Mouse (Mus musculus) MEL (cell line): ENCODE measurements around the gene Tbc1d7. TPM values are rescaled to one million over a fixed set of nuclear protein-coding genes. Genes with fewer than 3 reads are reported as not detected.

ENCODE experiments used
- DNase-seq: peaks from one replicate; pipeline ENCODE4 v3.0.0; 2011; ENCODE audit warnings: low read depth, low spot score
- H3K27ac ChIP-seq: 2 replicates; pipeline ENCODE4 v1.5.1; 2012; ENCODE audit warnings: low read depth, mild to moderate bottlenecking, control low read depth, low read length, moderate library complexity; ENCODE audit not compliant: control insufficient read depth
- H3K27me3 ChIP-seq, 2 experiments: fragments of 150-350 bp in 1 of 2; sonication (generic) in 1 of 2; 2 replicates each; pipeline ENCODE4 v1.6.1; 2012; ENCODE audit warnings: low read length in 2 of 2, mild to moderate bottlenecking in 2 of 2, improper control_type of control experiment in 1 of 2, moderate library complexity in 1 of 2; ENCODE audit not compliant: insufficient read depth in 2 of 2, control insufficient read depth in 1 of 2
- H3K36me3 ChIP-seq, 2 experiments: 2 replicates each; pipeline ENCODE4 v1.6.1; 2012 to 2014; ENCODE audit warnings: low read length in 2 of 2, improper control_type of control experiment in 1 of 2, inconsistent platforms in 1 of 2, mild to moderate bottlenecking in 1 of 2; ENCODE audit not compliant: insufficient read depth in 2 of 2, control insufficient read depth in 1 of 2
- H3K4me1 ChIP-seq, 2 experiments: fragments of 150-350 bp in 1 of 2; sonication (generic) in 1 of 2; 2 replicates each; pipeline ENCODE4 v1.6.1; 2012; ENCODE audit warnings: low read length in 2 of 2, improper control_type of control experiment in 1 of 2, mild to moderate bottlenecking in 1 of 2; ENCODE audit not compliant: insufficient read depth in 2 of 2, control insufficient read depth in 1 of 2
- H3K4me3 ChIP-seq, 2 experiments: fragments of 150-350 bp in 1 of 2; sonication (generic) in 1 of 2; 2 replicates each; pipeline ENCODE4 v1.5.1; 2012; ENCODE audit warnings: low read depth in 2 of 2, low read length in 2 of 2, mild to moderate bottlenecking in 2 of 2, moderate library complexity in 2 of 2, control low read depth in 1 of 2, improper control_type of control experiment in 1 of 2; ENCODE audit not compliant: control insufficient read depth in 1 of 2, insufficient read depth in 1 of 2
- H3K79me2 ChIP-seq: 2 replicates; pipeline ENCODE4 v1.6.1; 2012; ENCODE audit warnings: mild to moderate bottlenecking, low read length, moderate library complexity; ENCODE audit not compliant: control insufficient read depth, poor library complexity, insufficient read depth
- H3K9ac ChIP-seq: 2 replicates; pipeline ENCODE4 v1.6.1; 2012; ENCODE audit warnings: low read depth, mild to moderate bottlenecking, control low read depth, low read length, moderate library complexity; ENCODE audit not compliant: control insufficient read depth, poor library complexity, severe bottlenecking
- H3K9me3 ChIP-seq: fragments of 150-350 bp; sonication (generic); replicated peaks from 2 replicates; pipeline ENCODE4 v1.6.1; 2012; ENCODE audit warnings: mild to moderate bottlenecking, low read length, improper control_type of control experiment, moderate library complexity; ENCODE audit not compliant: insufficient read depth
- BHLHE40 ChIP-seq: IDR thresholded peaks from 2 replicates; pipeline ENCODE4 v1.6.1; 2012; ENCODE audit warnings: low read depth, mild to moderate bottlenecking, inconsistent platforms, low read length, improper control_type of control experiment, borderline replicate concordance
- CHD1 ChIP-seq: IDR thresholded peaks from 2 replicates; pipeline ENCODE4 v1.6.1; 2012; ENCODE audit warnings: low read depth, mild to moderate bottlenecking, inconsistent platforms, low read length, improper control_type of control experiment
- CTCF ChIP-seq, 3 experiments: IDR thresholded peaks in 2 of 3; conservative IDR thresholded peaks in 1 of 3; 2 replicates each; pipeline ENCODE4 v1.5.1; 2011 to 2012; ENCODE audit warnings: low read length in 3 of 3, low read depth in 2 of 3, mild to moderate bottlenecking in 2 of 3, improper control_type of control experiment in 1 of 3, inconsistent platforms in 1 of 3, mixed read lengths in 1 of 3, moderate library complexity in 1 of 3; ENCODE audit not compliant: control insufficient read depth in 1 of 3, insufficient read depth in 1 of 3, poor library complexity in 1 of 3, severe bottlenecking in 1 of 3
- EP300 ChIP-seq, 2 experiments: IDR thresholded peaks; 2 replicates each; pipeline ENCODE4 v1.6.1; 2011; ENCODE audit warnings: improper control_type of control experiment in 2 of 2, low read length in 2 of 2, low read depth in 1 of 2, mild to moderate bottlenecking in 1 of 2
- GABPA ChIP-seq: IDR thresholded peaks from 2 replicates; pipeline ENCODE4 v1.6.1; 2012; ENCODE audit warnings: low read depth, mild to moderate bottlenecking, inconsistent platforms, low read length, improper control_type of control experiment, moderate library complexity
- HCFC1 ChIP-seq: IDR thresholded peaks from 2 replicates; pipeline ENCODE4 v1.6.1; 2012; ENCODE audit warnings: low read depth, mild to moderate bottlenecking, inconsistent platforms, low read length, improper control_type of control experiment, moderate library complexity
- JUND ChIP-seq: IDR thresholded peaks from 2 replicates; pipeline ENCODE4 v1.6.1; 2011; ENCODE audit warnings: low read depth, mild to moderate bottlenecking, improper control_type of control experiment, low read length
- KAT2A ChIP-seq: conservative IDR thresholded peaks from 2 replicates; pipeline ENCODE4 v1.6.1; 2012; ENCODE audit warnings: low read depth, low read length, improper control_type of control experiment, inconsistent platforms
- MAFK ChIP-seq: IDR thresholded peaks from 2 replicates; pipeline ENCODE4 v1.6.1; 2011; ENCODE audit warnings: low read depth, mild to moderate bottlenecking, low read length, improper control_type of control experiment, borderline replicate concordance
- MEF2A ChIP-seq: IDR thresholded peaks from 2 replicates; pipeline ENCODE4 v1.6.1; 2014; ENCODE audit warnings: low read depth, mild to moderate bottlenecking, inconsistent platforms, low read length, improper control_type of control experiment; ENCODE audit not compliant: poor library complexity, insufficient replicate concordance, severe bottlenecking; ENCODE audit errors: extremely low read depth
- MXI1 ChIP-seq: IDR thresholded peaks from 2 replicates; pipeline ENCODE4 v1.6.1; 2011; ENCODE audit warnings: mild to moderate bottlenecking, low read depth, low read length, improper control_type of control experiment
- MYB ChIP-seq: IDR thresholded peaks from 2 replicates; pipeline ENCODE4 v1.6.1; 2011; ENCODE audit warnings: mild to moderate bottlenecking, low read depth, low read length, improper control_type of control experiment
- MYC ChIP-seq: IDR thresholded peaks from 2 replicates; pipeline ENCODE4 v1.6.1; 2011; ENCODE audit warnings: low read depth, mild to moderate bottlenecking, low read length, improper control_type of control experiment, moderate library complexity
- NELFE ChIP-seq: IDR thresholded peaks from 2 replicates; pipeline ENCODE4 v1.6.1; 2011; ENCODE audit warnings: low read depth, low read length, improper control_type of control experiment
- POLR2A ChIP-seq, 2 experiments: IDR thresholded peaks; 2 replicates each; pipeline ENCODE4 v1.6.1; 2011 to 2012; ENCODE audit warnings: low read length in 2 of 2, mild to moderate bottlenecking in 2 of 2, control low read depth in 1 of 2, improper control_type of control experiment in 1 of 2, low read depth in 1 of 2, moderate library complexity in 1 of 2; ENCODE audit not compliant: control insufficient read depth in 1 of 2, insufficient read depth in 1 of 2, poor library complexity in 1 of 2
- POLR2AphosphoS5 ChIP-seq: IDR thresholded peaks from 2 replicates; pipeline ENCODE4 v1.6.1; 2012; ENCODE audit warnings: low read depth, borderline replicate concordance, mild to moderate bottlenecking, inconsistent platforms, low read length, moderate library complexity, mixed read lengths
- SMC3 ChIP-seq: IDR thresholded peaks from 2 replicates; pipeline ENCODE4 v1.6.1; 2011; ENCODE audit warnings: low read depth, low read length, improper control_type of control experiment
- TAL1 ChIP-seq: IDR thresholded peaks from 2 replicates; pipeline ENCODE4 v1.6.1; 2012; ENCODE audit warnings: mild to moderate bottlenecking, inconsistent platforms, low read length, moderate library complexity, mixed read lengths
- TBP ChIP-seq: IDR thresholded peaks from 2 replicates; pipeline ENCODE4 v1.8.0; 2011; ENCODE audit warnings: low read depth, low read length, improper control_type of control experiment
- ZC3H11A ChIP-seq: IDR thresholded peaks from 2 replicates; pipeline ENCODE4 v1.6.1; 2012; ENCODE audit warnings: low read depth, mild to moderate bottlenecking, inconsistent platforms, low read length, improper control_type of control experiment
- polyA plus RNA-seq, 2 experiments: library from polyadenylated mRNA; stranded (reverse) in 1 of 2; unstranded in 1 of 2; fragments of >175 nt in 1 of 2; fragments of >200 nt in 1 of 2; gene quantifications; 2 replicates each; pipeline versions ENCODE4 v1.2.1 to v1.2.4; 2012; ENCODE audit warnings: low replicate concordance in 2 of 2, low read depth in 1 of 2; ENCODE audit not compliant: insufficient read length in 2 of 2, insufficient read depth in 1 of 2, missing spikeins in 1 of 2
- total RNA-seq: library from RNA; depleted of rRNA; stranded (reverse); fragments of 300-350 nt; gene quantifications from 2 replicates; pipeline ENCODE4 v1.2.3, GENCODE M21; 2012

The Tbc1d7 gene
- total and polyA plus RNA-seq, 3 experiments: 11.6 to 29.4 TPM; not detected in 1

- Histone ChIP-seq H3K27ac (no peak overlapping the region), H3K4me3 (no peak overlapping the region), H3K36me3 (no peaks in the 10 kb centered on the region), H3K9me3 (no peaks in the 10 kb centered on the region), H3K4me1 (no peaks in the 10 kb centered on the region), H3K9ac (no peak overlapping the region), H3K79me2 (no peaks in the 10 kb centered on the region), H3K27me3 (no peaks in the 10 kb centered on the region; a peak in 1 of 4 replicates)
- TF ChIP-seq MEF2A: no peak
- TF ChIP-seq GABPA: no peak
- TF ChIP-seq POLR2A (IDR thresholded peaks at IDR 0.05; ENCODE audit: control insufficient read depth in 1 of 2, insufficient read depth in 1 of 2, low read depth in 1 of 2, low read length in 2 of 2, poor library complexity in 1 of 2): no peak
- TF ChIP-seq MXI1: no peak
- TF ChIP-seq SMC3: no peak
- TF ChIP-seq POLR2AphosphoS5: no peak
- no peak for TF ChIP-seq KAT2A
- no peak for TF ChIP-seq NELFE
- TF ChIP-seq TBP: no peak
- no peak for TF ChIP-seq CHD1
- no peak for DNase-seq
Measured at GRCm38 (mm10) chr13:43112707-43113106, 58.6 kb downstream of the Tbc1d7 start.

- no peaks in the 10 kb centered on the region for H3K9me3 ChIP-seq
- H3K27ac ChIP-seq: no peak overlapping the region
- H3K9ac ChIP-seq: no peak overlapping the region
- H3K79me2 ChIP-seq: no peaks in the 10 kb centered on the region
- TF ChIP-seq MYC: no peak
- TF ChIP-seq MYB: no peak
- TF ChIP-seq JUND: no peak
- no peak for TF ChIP-seq TAL1
- TF ChIP-seq ZC3H11A: no peak
- TF ChIP-seq CTCF (IDR thresholded peaks at IDR 0.05 in 2 of 3, conservative IDR thresholded peaks at IDR 0.05 in 1 of 3; ENCODE audit: control insufficient read depth in 1 of 3, insufficient read depth in 1 of 3, low read depth in 2 of 3, low read length in 3 of 3, poor library complexity in 1 of 3, severe bottlenecking in 1 of 3): no peak
- TF ChIP-seq MAFK: no peak
- TF ChIP-seq HCFC1: no peak
- no peak for TF ChIP-seq EP300 (IDR thresholded peaks at IDR 0.05; ENCODE audit: low read depth in 1 of 2, low read length in 2 of 2)
- no peak for TF ChIP-seq MXI1
- TF ChIP-seq BHLHE40: no peak
- no peak for TF ChIP-seq SMC3
- no peak for TF ChIP-seq POLR2A (IDR thresholded peaks at IDR 0.05; ENCODE audit: control insufficient read depth in 1 of 2, insufficient read depth in 1 of 2, low read depth in 1 of 2, low read length in 2 of 2, poor library complexity in 1 of 2)
- TF ChIP-seq NELFE: no peak
- H3K27me3 ChIP-seq: no peaks in the 10 kb centered on the region; a peak in 1 of 4 replicates
- no peaks in the 10 kb centered on the region for H3K36me3 ChIP-seq
- no peak for DNase-seq
- H3K4me1 ChIP-seq: no peaks in the 10 kb centered on the region
- H3K4me3 ChIP-seq: no peak overlapping the region
Measured at GRCm38 (mm10) chr13:43112280-43112679, 59.0 kb downstream of the Tbc1d7 start.
